Mouse (Mus musculus): ENCODE data around the gene Setd3.
"Not testable (repeated sequence)": the region's sequence is repeated elsewhere in the genome, so short reads cannot be mapped to it uniquely, and the experiment has no call there.

Setd3 gene

DNA sequence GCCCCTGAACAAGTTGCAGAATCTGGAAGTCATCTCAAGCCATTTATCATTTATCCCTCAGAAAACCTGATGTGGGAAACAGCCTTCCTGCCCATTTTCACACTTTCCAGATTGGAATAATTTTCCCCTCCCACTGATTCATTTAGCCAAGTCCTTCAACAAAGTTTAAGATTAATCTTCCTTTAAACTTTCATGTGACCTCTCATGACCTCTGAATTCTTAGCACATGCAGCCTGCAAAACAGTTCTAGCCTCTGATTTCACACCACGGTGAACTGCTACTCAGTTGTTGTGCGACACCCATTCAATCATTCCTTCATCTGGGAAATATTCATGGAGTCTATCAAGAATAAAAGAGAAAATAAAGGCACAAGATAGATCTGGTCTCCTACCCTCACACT lies 45.9 kb downstream of the Setd3 start:
- no peak for DNase-seq

DNA sequence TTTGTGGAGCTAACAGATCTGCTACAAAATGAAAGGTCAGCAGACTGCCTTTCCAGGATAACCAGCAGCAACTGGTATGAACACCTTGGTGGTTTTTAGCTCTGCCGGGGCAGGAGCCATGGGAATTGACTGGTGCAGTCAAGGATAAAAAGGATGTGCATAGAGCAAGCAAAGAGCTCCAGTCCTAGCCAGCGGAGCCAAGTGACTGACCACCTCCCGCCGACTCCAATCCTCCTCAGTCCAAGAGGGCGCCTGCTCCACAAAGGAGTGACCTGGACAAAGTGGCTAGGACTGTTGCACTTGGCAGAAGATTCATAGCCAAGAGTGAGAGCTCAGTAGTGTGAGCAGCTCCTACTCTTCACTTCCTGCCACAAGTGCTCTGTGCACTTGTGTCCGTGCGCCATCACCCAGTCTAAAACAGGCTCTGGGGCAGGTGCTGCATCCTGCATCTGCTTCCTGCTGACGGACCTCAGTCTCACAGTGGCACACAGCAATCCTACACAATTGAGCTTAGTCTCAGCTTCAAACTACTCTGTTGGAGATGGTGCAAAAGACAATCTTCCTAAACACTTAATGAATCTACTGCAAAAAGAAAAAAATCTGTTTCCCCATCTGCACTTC lies 46.6 kb downstream of the Setd3 start:
- peak; percentile 25 to 47 for DNase-seq

DNA sequence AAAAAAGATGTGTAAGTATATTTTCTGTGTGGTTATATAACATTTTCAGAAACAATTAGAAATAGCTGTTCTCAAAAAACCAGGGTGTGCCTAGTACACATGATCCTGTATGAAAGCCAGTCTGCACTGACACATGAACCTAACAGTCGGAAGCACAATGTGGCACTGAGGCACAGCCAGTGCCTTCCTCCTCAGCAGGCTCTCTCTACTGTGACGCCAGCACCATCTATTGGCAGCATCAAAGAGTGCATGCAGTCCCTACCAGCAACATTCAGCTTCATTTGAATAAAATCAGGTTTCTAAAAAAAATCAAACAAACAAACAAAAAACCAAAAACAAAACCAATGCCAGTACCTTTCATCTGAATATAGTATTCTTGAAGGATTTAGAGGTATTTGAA lies 57.8 kb downstream of the Setd3 start:
- peak; percentile 68 to 72 for DNase-seq

DNA sequence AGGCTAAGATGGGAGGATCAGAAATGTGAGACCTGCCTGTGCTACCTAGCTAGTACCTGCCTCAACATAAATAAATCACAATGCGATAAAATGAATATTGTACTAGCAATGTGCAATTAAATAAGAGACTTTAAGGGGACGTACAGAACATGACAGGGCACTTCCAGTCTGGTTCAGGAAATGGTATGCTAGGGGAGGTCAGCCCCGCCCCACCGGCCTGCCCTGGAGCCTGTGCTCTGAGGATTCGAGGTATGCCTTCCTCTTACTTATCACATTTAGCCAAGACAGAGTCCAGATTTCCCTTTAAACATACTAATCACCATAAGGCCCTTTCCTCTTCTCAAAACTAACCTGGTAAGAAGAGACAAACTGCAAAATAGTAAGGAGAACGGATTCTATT lies 58.7 kb downstream of the Setd3 start:
- DNase-seq = no peak

DNA sequence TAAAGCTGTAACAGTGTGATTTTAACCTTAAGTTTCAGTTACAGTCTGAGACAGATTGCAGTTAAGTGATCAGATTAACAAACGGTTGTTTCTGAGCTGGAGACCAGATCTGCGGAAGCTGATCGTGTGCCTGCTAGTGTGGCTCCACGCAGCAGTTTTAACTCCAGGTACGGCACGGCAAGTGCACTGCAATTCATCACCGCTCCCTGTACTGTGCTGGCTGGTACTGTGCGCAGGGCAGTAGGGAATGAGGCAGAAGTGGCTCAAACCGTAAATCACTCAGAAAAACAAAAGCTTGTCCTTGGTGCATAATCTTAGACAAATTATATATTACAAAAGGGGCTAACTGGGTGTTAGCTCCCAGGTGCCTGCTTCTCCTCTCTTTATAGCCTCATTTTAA lies 59.2 kb downstream of the Setd3 start:
- DNase-seq = no peak

DNA sequence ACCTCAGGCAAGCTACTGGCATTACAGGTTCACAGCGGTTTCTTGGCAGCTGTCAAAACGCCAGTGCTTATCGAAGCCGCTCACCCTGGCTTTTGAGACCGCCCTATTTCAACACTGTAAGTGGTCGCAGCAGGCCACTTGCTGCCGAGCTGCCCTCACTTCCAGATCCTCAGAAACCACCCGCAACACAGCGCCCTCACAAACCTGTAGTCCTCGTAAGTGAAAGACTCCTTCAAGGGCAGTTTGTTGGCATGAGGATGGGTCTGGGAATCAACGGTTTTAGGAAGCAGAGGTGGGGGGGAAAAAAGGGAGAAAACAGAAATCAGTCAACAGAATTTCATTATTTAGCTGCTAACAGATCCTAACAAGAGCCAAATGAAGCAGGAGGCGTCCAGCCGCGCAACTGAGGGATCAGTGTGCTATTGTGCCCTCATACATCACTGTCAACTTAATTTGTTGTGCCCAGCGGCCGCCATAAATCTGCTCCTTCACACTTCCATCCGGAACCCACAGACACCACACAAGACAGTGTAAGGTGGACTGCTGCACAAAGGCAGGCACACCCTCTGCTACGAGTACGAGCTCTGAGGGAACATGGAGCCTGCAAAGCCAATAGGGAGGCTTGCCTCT lies 60.1 kb downstream of the Setd3 start:
- no peak for DNase-seq

DNA sequence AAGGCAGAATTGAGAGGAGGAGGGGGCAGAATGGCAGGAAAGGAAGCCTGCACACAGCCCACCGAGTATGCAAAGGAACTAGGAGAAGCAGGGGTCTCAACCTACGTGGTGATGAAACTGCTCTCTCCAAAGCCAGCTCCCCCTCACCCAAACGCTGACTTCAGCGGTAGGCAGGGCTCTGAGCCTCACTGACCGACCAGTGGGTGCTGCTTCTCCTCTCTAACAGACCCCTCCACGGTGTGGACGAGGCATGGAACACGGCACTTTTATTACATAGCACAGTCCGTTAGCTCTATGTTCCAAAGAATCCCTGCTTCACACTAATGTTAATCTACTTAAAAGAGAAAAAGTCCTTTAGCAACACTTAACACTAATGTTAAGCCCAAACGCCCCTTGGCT lies 60.6 kb downstream of the Setd3 start:
- no peak for DNase-seq

DNA sequence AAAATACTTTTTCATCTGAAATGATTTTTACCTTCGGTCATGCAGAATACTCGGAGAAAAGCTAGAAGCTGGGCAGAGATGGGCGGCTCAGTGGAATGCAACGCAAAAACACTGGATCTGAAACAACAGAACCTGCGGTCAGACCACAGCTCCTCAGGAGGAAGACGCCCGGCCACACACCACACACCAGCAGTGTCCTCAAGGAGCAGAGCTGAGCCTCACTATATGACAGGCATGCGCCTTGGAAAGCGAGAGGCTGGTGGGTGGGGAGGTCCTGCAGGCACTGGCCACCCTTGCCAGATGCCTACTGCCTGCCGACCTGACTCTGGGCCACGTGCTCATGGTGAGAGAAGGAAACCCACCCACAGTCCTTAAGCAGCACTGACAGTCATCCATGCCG lies 67.9 kb downstream of the Setd3 start:
- no peak for DNase-seq

DNA sequence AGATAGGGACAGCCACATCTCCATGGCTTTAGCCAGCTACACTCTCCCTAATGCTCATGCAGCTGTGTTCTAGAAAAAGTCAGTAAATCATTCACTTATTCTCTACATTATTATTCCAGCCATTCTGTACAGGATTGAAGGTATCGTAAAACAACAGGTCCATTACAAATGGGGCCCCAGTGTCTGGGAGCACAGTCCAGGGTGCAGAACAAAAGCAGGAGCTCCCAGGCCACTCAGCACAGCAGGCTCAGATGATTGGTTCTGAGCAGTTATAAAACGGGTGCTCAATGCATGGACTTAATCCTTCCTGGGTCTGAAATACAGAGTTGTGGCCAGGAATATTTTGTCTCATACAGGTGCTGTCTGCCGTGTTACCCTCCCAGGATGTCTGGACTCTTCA lies 68.4 kb downstream of the Setd3 start:
- DNase-seq = no peak

DNA sequence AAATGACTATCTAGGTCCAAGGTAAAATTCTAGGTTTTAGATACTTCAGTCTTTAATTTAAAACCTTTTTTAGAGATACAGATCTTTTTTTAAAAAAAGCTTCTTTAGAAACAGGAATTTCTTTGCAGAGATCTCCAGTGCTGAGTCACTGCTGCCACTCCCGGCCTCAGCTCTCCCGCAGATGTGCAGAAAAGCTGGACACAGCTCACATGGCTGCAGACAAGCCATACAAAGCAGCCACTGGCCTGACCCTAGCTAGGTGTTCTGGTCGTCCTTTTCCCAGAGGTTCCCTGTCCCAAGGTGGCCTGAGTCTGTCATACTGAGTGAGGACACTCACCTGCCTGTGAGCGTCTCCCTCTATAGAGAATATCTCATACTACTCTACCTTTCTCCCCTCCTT lies 69.4 kb downstream of the Setd3 start:
- no peak for DNase-seq

DNA sequence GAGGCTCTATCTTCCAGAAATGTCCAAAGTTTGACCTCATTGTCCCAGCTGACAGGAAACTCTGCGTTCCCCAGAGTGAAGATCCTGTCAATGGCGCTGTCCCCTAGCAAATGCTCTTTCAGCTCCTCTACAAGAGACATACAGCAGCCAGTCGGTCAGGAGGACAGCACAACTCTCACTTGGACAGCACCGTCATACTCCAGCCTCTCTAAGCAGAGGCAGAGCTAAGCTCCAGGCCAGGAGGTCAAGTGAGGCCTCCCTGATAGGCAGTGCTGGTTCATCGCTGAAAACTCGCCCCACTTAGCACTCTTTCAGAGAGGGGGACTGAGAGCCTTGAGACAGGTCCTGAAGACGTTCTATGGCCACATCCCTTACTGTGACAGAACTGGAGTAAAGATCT lies 70.5 kb downstream of the Setd3 start:
- not testable (repeated sequence) for DNase-seq

DNA sequence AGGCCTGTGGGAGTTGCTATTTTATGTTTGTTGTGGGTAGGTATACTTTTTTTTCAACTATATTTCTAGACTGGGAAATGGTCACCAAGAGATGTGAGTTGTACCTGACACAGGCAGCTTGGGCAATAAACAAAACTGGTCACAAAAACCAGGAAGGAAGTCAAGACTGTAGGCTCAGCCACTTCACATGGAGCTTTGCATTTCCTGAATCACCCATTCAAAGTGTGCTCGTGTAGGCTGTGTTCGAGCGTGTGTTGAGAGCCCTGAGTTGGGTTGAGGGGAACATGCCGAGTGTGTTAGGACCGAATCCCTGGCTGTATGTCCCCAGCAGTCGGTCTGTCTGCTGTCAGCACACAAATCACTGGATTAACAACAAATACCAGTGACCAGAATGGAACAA lies 75.8 kb downstream of the Setd3 start:
- DNase-seq = no peak

DNA sequence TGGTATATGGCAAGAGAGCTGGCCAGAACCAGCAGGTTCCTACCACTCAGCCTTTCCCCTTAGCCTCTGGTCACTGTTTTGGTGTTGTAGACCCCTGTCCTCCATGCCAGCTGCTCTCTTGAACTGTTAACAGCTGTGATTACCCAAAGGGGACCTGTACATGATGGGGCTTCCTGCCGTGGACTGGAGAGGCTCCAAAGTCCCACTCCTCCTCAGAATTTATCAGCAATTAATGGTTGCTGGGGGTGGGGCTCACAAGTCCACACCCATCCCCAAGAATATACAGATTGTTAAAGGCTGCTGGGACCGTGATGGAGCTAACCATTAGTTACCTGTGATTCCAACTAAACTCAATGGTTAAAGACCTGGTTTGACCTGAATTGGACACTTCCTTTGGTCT lies 77.0 kb downstream of the Setd3 start:
- DNase-seq = no peak

DNA sequence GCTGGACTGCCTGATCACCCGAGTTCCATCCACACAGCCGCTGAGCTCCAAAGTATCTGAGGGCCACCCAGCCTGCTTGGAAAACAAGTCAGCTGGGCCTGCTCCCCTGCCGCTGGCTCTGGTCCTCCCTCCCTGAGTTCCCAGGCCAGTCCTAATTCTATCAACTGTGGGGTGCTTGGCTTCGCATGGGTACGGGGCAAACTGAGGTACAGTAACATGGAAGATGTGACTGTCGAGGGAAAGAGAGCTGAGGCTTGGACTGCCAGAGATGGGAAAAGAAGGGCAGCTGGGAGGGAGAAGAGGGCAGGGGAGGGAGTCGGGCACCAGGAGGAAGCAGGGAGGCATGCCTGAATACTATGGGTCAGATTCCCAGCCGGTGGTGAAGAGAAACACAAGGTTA lies 78.9 kb downstream of the Setd3 start:
- no peak for DNase-seq

DNA sequence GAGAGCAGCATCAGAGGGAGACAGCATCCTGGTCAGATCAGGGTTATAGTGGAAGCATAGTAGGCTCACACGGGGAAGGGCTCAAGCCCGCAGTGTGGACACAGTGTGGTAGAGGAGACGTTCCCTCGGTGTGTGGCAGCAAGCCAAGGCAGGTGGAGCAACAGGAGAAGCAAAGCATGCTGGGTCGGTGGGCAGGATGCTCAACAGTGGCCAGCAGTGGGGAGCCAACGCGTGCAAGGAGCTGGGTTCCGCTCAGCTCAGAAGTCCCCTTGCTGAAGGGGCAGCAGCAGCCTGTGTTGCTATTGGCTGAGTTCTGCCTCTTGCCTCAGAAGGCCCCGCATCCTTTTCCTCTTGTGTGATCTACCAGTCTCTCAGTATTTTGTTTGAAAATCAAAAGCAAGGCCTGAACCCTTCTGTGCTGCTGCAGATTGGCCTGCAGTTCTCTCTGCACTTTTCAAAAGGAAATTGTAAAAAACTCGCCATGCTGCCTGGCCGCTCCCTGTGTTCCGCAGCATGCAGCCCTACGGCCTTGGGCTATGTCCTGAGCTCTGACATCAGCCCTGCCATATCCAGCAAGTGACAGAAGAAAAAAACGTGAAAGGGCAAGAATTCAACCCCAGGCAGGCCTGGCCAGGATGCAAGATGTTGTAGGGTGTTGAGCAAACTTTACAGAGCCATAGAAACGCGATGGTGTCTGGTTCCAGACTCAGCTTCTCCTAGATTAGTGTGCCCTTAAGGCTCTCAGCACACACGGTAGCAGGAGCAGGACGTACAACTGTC lies 80.7 kb downstream of the Setd3 start:
- DNase-seq = peak; percentile 34 to 51

DNA sequence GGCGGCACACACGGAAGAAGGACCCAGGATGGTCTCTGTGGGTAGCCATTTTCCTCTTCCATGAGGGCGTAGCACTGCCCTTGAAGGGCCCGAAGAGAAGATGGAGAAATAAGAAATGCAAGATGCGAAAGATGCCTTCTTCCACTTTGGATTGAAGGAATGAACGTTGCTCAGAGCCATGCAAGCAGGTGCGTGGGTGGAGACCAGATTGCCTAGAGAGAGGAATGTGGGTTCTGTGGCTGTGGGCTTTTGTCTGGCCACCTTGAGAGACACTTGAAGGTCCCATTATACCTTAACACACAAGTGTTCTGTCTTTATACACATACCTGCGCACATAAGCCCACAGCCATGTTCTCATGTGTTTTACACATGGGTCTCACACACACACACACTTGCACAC lies 81.5 kb downstream of the Setd3 start:
- DNase-seq = no peak

DNA sequence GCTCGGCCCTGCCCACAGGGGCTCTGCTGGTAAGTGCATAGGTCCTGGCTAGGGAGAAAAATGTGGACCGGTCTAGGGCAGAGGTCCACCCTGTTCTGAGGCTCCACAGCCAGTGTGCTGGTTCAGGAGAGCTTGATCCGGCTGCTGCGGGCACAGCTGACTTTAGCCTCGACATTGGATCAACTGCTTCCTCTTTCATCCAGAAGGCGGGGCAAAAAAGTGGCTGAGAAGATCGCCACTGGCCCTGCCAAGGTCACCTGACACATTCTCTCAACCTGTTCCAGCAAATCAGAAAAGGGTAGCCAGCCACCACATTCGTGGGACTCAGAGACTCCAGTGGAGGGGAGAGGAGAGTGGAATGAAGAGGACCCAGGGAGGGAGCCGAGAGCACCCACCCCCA lies 90.9 kb downstream of the Setd3 start:
- no peak for DNase-seq

DNA sequence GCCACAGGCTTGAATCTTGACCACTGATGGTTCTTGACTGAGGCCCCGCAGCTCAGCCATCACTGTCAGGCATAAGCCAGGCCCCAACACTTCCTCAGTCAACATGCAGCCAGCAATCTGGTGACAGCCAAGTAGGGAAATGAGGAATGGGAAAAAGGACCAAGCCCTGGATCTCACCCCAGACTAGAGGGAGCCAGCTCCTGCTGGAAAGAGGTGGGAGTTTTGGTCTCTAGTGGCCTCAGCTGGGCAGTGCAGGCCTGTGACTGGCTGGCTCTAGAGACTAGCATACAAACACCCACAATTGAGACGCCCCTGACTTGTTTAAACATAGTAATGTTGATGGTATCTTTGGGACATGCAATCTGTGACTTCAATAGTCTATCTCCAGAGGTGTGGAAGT lies 91.6 kb downstream of the Setd3 start:
- no peak for DNase-seq

DNA sequence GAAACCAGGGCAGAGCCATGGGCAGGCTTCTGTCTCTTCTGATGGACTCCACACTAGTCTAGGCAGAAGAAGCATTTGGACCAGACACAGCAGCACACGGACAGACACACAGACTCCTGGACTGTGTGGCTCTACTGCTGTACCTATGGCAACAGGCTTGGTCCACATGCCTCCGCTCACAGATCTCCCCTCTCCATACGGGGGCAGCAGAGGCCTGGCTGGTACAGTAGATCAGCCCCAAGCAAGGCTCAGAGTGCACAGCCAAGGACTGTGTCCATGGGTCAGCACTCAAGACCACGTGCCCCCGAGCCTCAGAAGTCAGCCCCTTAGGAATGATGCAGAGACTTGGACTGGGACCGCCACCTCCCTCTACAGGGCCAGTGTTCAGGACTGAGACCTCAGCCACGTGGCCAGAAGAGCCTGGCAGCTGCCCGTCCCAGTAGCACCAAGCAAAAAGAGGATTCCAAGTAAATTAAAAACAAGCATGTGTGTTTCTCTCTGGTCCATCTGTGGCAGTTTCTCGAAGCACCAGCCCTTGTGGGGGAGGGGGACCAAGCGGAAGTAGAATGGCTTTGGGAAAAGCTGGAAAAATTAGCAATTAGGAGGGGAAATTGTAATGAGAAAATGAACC lies 100.9 kb downstream of the Setd3 start:
- DNase-seq = no peak

DNA sequence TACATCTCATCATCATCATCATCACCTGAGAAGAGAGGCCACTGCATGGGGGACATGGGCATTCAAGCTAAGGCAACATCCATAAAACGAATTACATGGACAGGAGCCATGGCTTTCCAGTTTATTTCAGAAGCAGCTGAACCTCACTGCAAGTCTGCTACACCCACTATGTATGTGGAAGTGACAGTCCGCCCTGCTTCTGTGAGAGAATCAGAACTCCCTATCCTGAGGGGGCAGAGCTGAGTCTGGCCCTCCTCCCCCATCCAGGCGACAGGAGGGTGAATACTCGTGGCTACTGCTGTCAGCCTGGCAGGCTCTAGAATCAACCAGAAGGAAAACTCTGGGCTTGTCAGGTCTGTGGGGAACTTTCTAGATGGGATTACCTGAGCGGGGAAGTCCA lies 106.2 kb downstream of the Setd3 start:
- no peak for DNase-seq

DNA sequence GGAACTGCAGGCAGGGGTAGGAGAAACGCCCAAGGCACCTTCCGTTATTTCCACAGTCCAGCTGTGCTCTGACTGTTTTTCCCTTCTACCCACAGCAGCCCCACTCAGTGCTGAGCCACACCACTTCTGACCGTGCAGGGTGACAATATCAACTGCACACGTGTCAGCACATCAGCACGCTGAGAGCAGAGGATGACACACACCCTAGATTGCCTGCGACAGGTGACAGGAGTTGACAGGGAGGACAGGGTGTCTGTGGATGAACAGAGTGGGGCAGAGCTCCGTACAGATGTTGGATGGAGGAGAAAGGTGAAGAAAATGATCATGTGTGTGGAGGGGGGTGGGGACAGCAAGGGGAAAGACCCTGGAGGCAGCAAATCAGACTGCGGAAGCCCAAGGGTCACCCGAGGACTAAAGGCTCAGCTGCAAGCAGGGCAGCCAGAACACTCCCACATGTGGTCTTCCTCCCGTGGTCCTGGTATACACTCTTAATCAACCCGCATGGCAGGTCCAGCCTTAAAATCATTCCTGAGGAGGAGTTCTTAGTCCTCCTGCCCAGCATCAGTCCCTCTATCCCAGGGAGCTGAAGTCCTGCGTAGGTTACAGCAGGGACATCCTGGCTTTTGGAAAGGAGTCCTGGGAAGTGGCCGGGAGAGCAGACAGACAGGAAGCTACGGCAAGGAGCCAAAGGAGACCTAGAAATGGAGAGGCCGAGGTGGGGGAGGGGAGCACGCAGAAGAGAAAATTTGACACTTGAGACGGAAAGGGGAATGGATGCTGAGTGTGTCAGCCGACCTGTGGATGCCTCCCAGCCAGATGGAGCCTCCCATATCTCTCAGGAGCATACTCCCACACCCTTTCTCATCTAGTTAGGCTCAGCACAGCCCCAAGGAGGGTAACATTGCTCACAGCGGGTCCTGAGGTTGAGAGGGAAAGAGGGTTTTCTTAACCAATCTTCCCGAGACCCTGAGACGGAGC lies 108.1 kb downstream of the Setd3 start:
- no peak for DNase-seq

DNA sequence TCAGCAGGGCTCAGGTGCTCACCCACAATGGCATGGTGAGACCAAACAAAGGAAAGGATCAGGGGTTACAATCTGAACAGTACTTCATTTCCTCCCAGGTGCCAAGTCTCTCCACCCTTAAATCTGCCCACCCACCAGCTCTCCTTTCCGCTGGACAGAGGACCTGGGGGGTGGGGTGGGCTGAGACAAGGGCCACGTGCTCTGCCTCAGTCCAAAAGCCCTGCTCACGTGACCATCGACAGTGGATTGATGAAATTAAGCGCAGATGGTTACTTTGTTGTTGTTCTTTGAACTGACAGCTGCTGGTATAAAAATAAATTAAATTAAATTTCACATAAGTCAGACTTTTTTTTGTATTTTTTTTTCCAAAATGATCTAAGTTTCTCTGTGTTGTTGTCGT lies 109.6 kb downstream of the Setd3 start:
- no peak for DNase-seq

Measured in thymus, postnatal 36 days (tissue).